Comparison of ENCODE assay signal across 9 mouse cellular contexts in genomic region chr16:90882501-90882977, GRCm38 (mm10). TPM values are rescaled to one million over a fixed set of nuclear protein-coding genes. Genes with fewer than 3 reads are reported as not detected.
DNase-seq lines count a peak whose midpoint lies in the region; ATAC-seq and TF ChIP-seq lines count a peak whose summit lies in the region.
"Had no signal": no experiment of that assay in that cellular context is flagged by ENCODE, and none has a peak within 500 bp of the region (broad histone marks: within the 10 kb centered on the region; RNA-seq: fewer than 3 reads in every experiment).

No protein-coding gene starts in this region.

- no peak for ATAC-seq in midbrain, embryonic 14.5 days (ENCODE audit: low FRiP score, low TSS enrichment)
- no peak for ATAC-seq in midbrain, postnatal 0 days (ENCODE audit: low FRiP score)
- peak; percentile 54; the same call in 1 of the 2 replicates for ATAC-seq in kidney, embryonic 15.5 days (replicated peaks; ENCODE audit: low FRiP score)

- no peak overlapping the region for H3K27ac ChIP-seq in midbrain, embryonic 14.5 days (replicated peaks; ENCODE audit: low read depth, low read length)
- no peak overlapping the region for H3K27ac ChIP-seq in midbrain, postnatal 0 days (ENCODE audit: low read depth, low read length)
- peak overlapping the region; percentile 36 for H3K27ac ChIP-seq in embryonic fibroblast, embryonic 13.5 days (ENCODE audit: insufficient read depth, low read length)
- H3K27ac ChIP-seq in kidney, embryonic 15.5 days = 0 out of 2 replicates have a peak overlapping the region, but pooled peaks have one; percentile 0
- H3K27ac ChIP-seq: neural tube, embryonic 15.5 days had no signal

- H3K9me3 ChIP-seq in midbrain, embryonic 14.5 days (ENCODE audit: control insufficient read depth, low read length) = no peaks in the 10 kb centered on the region
- H3K9me3 ChIP-seq in midbrain, postnatal 0 days (ENCODE audit: low read length) = no peaks in the 10 kb centered on the region
- no peaks in the 10 kb centered on the region for H3K9me3 ChIP-seq in kidney, embryonic 15.5 days (replicated peaks)
- H3K9me3 ChIP-seq: neural tube, embryonic 15.5 days had no signal

- WGBS in midbrain, embryonic 14.5 days = 70% methylated on average over 8 of the region's 8 CpGs
- 61% methylated on average over 8 of the region's 8 CpGs for WGBS in midbrain, postnatal 0 days
- 52% methylated on average over 8 of the region's 8 CpGs for WGBS in kidney, embryonic 15.5 days

- TF ChIP-seq CTCF in midbrain, postnatal 0 days (IDR thresholded peaks at IDR 0.05) = no peak
- no peak for TF ChIP-seq CTCF in embryonic fibroblast, embryonic 13.5 days (IDR thresholded peaks at IDR 0.05; ENCODE audit: borderline replicate concordance, insufficient read depth, low read length)

- DNase-seq in midbrain, embryonic 14.5 days = peak; percentile 40
- no peak for DNase-seq in midbrain, postnatal 0 days (ENCODE audit: low spot score)
- no peak for DNase-seq in right cerebral cortex, adult 18-20 months
- no peak for DNase-seq in layer of hippocampus, postnatal 10 days (ENCODE audit: low spot score in 2 of 2)
- DNase-seq in gastrocnemius, adult 18-20 months (ENCODE audit: low spot score) = no peak
- DNase-seq: liver had no signal

- H3K4me1 ChIP-seq in midbrain, embryonic 14.5 days (ENCODE audit: control insufficient read depth, insufficient read depth, low read length) = no peaks in the 10 kb centered on the region
- H3K4me1 ChIP-seq in midbrain, postnatal 0 days (ENCODE audit: insufficient read depth, low read length) = no peaks in the 10 kb centered on the region
- peaks cover 6% of the 10 kb centered on the region; the same call in 1 of the 2 replicates for H3K4me1 ChIP-seq in embryonic fibroblast, embryonic 13.5 days (ENCODE audit: control insufficient read depth, insufficient read depth, low read length)
- peaks cover 15% of the 10 kb centered on the region for H3K4me1 ChIP-seq in kidney, embryonic 15.5 days

- no peak for TF ChIP-seq POLR2A in embryonic fibroblast, embryonic 13.5 days (IDR thresholded peaks at IDR 0.05; ENCODE audit: low read depth, low read length)

- no peaks in the 10 kb centered on the region for H3K36me3 ChIP-seq in midbrain, embryonic 14.5 days (ENCODE audit: control insufficient read depth, insufficient read depth, low read length)
- no peaks in the 10 kb centered on the region for H3K36me3 ChIP-seq in midbrain, postnatal 0 days (ENCODE audit: insufficient read depth, low read length)
- no peaks in the 10 kb centered on the region for H3K36me3 ChIP-seq in kidney, embryonic 15.5 days
- H3K36me3 ChIP-seq: neural tube, embryonic 15.5 days had no signal

- no peaks in the 10 kb centered on the region for H3K27me3 ChIP-seq in midbrain, embryonic 14.5 days (ENCODE audit: control insufficient read depth, insufficient read depth, low read length)
- no peaks in the 10 kb centered on the region for H3K27me3 ChIP-seq in midbrain, postnatal 0 days (ENCODE audit: insufficient read depth, low read length)
- H3K27me3 ChIP-seq in kidney, embryonic 15.5 days = no peaks in the 10 kb centered on the region
- H3K27me3 ChIP-seq: neural tube, embryonic 15.5 days had no signal

- H3K9ac ChIP-seq in midbrain, embryonic 14.5 days (replicated peaks; ENCODE audit: low read length) = no peak overlapping the region
- H3K9ac ChIP-seq in midbrain, postnatal 0 days (replicated peaks; ENCODE audit: low read length, poor library complexity, severe bottlenecking) = no peak overlapping the region
- no peak overlapping the region for H3K9ac ChIP-seq in kidney, embryonic 15.5 days
- H3K9ac ChIP-seq: neural tube, embryonic 15.5 days had no signal

- no peak overlapping the region for H3K4me3 ChIP-seq in midbrain, embryonic 14.5 days (replicated peaks; ENCODE audit: low read depth, low read length)
- no peak overlapping the region for H3K4me3 ChIP-seq in midbrain, postnatal 0 days (ENCODE audit: low read depth, low read length)
- no peak overlapping the region for H3K4me3 ChIP-seq in embryonic fibroblast, embryonic 13.5 days (ENCODE audit: insufficient read depth, low read length)
- no peak overlapping the region for H3K4me3 ChIP-seq in kidney, embryonic 15.5 days (replicated peaks)
- H3K4me3 ChIP-seq: neural tube, embryonic 15.5 days had no signal

- H3K4me2 ChIP-seq in midbrain, embryonic 14.5 days (ENCODE audit: low read length) = no peak overlapping the region
- H3K4me2 ChIP-seq in midbrain, postnatal 0 days (ENCODE audit: low read depth, low read length, poor library complexity, severe bottlenecking) = no peak overlapping the region
- H3K4me2 ChIP-seq in kidney, embryonic 15.5 days = no peak overlapping the region
- H3K4me2 ChIP-seq: neural tube, embryonic 15.5 days had no signal

RNA-seq across cellular contexts. Expression of gene Cfap298, which starts 52.4 kb away (rescaled TPM):
- 42.6 and 52.6 TPM in 2 replicates for polyA plus RNA-seq in midbrain, embryonic 14.5 days (2014; fragmentation: Nextera tagmentation; extraction: Ambion mirVana)
- total RNA-seq in midbrain, postnatal 0 days (2014; rRNA removed) = 19.0 and 26.5 TPM in 2 replicates
- polyA plus RNA-seq in midbrain, postnatal 0 days (2015; fragmentation: Nextera tagmentation; extraction: Ambion mirVana) = 65.1 and 66.2 TPM in 2 replicates
- polyA plus RNA-seq in embryonic fibroblast, embryonic 13.5 days (2011; ENCODE audit: insufficient read length, low read depth, missing spikeins) = 15.0 and 28.2 TPM in 2 replicates
- 37.0 and 42.5 TPM in 2 replicates for polyA plus RNA-seq in kidney, embryonic 15.5 days (2015; fragmentation: Nextera tagmentation; extraction: Ambion mirVana)
- total RNA-seq in layer of hippocampus, postnatal 10 days (2021) = 10 to 100 TPM; 39.7 to 40.8 TPM
- 10 to 100 TPM; 34.0 to 37.1 TPM for total RNA-seq in gastrocnemius, adult 18-20 months (2021)

RNA-seq across cellular contexts. Expression of gene Eva1c, which starts 56.0 kb away (rescaled TPM):
- 1.4 and 2.4 TPM in 2 replicates for polyA plus RNA-seq in midbrain, embryonic 14.5 days (2014; fragmentation: Nextera tagmentation; extraction: Ambion mirVana)
- total RNA-seq in midbrain, postnatal 0 days (2014; rRNA removed) = 4.3 and 5.1 TPM in 2 replicates
- polyA plus RNA-seq in midbrain, postnatal 0 days (2015; fragmentation: Nextera tagmentation; extraction: Ambion mirVana) = 3.3 and 3.5 TPM in 2 replicates
- polyA plus RNA-seq in embryonic fibroblast, embryonic 13.5 days (2011; ENCODE audit: insufficient read length, low read depth, missing spikeins) = 1.7 and 2.0 TPM in 2 replicates
- 0.64 and 0.91 TPM in 2 replicates for polyA plus RNA-seq in kidney, embryonic 15.5 days (2015; fragmentation: Nextera tagmentation; extraction: Ambion mirVana)
- 1 to 10 TPM; 1.3 to 1.4 TPM for total RNA-seq in layer of hippocampus, postnatal 10 days (2021)
- total RNA-seq in gastrocnemius, adult 18-20 months (2021) = under 1 TPM; 0.26 to 0.59 TPM

Comparison
In these comparisons a context has a peak if more than half of its experiments do, and no peak if none do; other contexts are left out.
1. H3K27ac ChIP-seq: peak in embryonic fibroblast, embryonic 13.5 days (single experiment) and kidney, embryonic 15.5 days (single experiment); none in midbrain, embryonic 14.5 days (single experiment) and midbrain, postnatal 0 days (single experiment).